Mouse (Mus musculus): ENCODE results near the gene Cmtr2. TPM values are rescaled to one million over a fixed set of nuclear protein-coding genes. Genes with fewer than 3 reads are reported as not detected.
A peak's percentile ranks its signal among the peaks of the same experiment; 100 is the strongest.

The Cmtr2 gene
- total RNA-seq (2021), result 1 to 10 TPM; 6.6 to 7.0 TPM
- long read RNA-seq, transcript Cmtr2-201 (2 exons, 3,545 nt), result major isoform, 6 of 7 reads
- long read RNA-seq, partial matches to known transcripts, result 0 of 7 reads
- long read RNA-seq, other reads (novel, unspliced or antisense), result 1 of 7 reads

DNA sequence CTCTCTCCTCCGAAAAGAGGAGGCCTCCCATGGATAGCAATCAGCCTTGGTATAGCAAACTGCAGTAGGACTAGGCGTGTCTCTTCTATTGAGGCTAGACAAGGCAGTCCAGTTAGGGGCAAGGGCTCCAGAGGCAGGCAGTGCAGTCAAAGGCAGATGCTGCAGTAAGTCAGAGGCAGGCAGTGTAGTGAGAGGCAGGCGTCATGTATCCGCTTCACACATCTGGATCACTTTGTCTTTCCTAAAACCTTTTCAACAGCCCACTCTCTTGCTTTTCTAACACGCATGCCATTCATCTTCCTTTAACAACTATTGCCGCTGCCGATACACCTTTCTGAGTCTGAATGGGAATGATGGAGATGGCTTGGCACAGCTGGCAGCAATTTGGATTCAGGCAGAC lies at the start of gene Cmtr2:
Gene Cmtr2 (plus strand): TSS at position 301 of the 400 bp plus-strand sequence.
- DNase-seq (ENCODE audit: low spot score in 2 of 2), result no peak

DNA sequence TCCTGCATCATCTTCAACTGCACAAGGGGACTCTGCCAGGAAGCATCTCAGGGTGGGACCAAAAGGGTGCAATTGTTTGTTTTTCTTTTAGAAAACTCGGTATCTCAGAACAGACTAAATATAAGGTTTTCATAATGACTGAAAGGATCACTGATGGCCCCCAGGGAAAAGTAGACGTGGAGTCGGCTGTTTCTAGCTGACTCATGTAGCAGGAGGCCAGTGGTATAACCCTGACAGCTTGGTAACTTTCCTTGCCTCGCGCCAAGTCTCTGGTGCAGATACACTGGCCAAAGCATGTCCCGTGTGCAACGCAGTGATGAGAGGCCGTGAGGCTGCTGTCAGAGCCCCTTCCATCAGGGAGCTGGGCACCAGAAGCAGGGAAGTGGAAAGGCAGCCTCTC lies 49.2 kb upstream of the Cmtr2 start:
- DNase-seq (ENCODE audit: low spot score in 2 of 2), result no peak

DNA sequence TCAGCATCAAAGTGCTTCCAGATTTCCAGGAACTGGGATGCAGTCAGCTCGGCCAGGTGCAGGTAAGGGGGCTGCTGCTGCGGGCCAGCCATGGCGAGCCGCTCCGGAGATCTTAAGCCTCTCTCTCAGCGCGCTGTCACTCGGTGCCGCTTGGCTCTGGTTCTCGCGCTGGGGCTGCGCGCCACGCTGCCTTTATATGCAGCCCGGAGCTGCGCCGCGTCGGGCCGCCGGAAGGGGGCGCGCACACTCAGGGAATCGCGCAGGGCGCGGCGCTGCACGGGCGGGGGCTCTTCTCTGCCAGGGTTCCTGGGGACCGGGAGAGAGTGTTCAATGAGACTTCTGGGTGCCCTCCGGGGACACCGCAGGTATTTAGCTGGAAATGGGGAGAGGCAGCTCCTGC lies 47.4 kb upstream of the Cmtr2 start, which contains the start of gene Calb2:
Gene Calb2 (minus strand): TSS at position 165 of the 400 bp plus-strand sequence.
- DNase-seq (ENCODE audit: low spot score in 2 of 2), result peak; percentile 23 to 71

DNA sequence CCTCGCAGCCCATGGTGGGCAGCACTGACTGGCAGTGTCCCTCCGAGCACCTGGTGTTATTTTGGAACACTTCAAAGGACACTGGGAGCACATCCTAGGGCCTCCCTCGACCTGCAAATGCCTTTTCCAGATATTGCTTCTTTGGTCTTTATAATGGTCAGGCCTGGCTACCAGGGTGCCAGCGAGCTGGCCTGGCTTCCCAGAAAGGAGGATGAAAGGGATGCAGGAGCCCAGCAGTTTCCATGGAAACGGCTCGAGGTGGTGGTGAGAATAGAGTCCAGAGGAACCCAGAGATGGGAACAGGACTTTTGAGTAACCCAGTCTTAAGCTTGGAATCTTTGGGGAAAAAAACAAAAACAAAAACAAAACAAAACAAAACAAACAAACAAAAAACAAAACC lies 43.3 kb upstream of the Cmtr2 start:
- no peak for DNase-seq (ENCODE audit: low spot score in 2 of 2)

DNA sequence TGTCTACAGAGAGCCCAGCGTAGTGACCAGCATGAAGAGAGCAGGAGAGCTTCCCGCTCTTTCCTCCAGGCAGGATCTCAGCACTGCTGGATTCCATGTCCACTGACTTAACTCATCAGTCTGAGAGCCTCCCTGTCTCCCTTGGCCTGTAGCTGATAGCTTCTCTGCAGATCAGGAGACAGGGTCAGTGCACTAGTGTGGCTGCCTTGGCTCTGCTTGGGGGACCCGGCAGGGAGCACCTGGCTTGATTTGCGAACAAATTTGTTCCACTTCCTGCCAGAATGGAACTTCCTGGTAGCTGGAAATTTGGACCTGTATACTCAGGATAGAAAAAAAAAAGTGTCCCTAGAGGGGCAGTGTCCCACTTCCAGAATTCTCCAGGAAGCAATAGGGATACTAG lies 40.6 kb upstream of the Cmtr2 start:
- no peak for DNase-seq (ENCODE audit: low spot score in 2 of 2)

DNA sequence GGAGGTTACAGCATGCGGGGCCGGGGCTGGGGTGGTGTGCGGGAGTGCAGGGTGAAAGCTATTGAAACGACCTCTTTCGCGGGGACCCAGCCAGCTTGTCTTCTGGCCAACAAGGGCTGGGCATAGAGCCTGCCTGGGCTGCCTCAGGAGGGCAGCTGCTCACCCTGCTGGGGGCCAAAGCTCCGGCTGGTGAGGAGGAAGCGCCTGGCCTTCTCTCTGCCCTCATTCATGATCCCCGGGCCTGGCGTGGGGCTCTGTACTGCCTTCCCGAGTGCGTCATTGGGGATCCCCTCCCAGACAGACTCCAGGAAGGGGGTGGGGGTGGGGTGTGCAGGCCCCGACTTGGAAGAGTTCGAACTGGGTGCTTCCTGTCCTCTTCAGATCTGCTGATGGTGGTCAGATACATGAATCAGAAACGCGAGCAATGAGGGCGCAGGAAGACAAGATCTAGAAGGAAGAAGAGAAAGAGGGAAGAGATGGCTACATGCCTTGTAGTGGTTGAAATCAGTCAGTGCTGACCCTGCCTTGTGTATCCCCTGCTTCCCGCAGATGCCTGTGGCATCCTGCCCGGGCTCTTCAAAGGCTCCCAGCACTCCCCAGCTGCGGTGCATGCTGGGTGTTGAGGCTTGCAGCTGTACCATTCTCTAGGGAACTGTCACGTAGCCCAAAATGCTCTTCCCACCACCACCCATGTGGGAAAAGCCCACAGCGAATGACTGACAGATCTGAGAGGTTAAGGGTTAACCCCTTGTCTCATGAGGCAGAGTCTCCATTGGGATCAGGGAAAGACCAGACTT lies 37.9 kb upstream of the Cmtr2 start:
- DNase-seq (ENCODE audit: low spot score in 2 of 2), result peak in 1 of 2 experiments; percentile 11

DNA sequence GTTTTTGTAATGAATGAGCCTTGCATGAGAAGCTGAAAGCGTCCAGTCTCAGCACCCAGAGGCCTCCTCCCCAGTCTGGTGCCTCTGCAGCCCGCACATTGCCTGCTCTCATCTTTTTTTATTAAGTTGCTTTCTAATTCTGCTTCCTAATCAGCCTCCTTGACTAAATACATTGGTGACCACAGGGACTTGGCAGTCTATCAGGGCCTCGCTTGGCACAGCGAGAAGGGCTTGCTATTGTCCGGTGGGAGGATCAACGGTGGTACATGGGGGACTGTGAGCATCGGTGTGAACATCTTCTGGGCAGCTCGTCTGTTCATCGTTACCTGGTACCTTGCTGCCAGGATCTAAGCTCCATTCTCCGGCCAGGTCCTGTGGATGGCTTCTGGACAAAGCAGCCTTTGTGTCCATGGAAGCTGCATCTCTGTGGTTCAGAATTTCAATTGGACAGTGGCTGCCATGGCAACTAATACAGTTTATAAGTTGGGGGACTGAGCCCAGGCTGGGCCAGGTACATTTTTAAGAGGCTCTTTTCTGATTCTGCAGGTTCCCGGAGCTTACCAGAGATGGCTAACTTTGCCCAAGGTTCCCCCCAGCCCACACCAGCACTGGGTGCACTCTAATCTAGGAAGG lies 32.6 kb upstream of the Cmtr2 start:
- no peak for DNase-seq (ENCODE audit: low spot score in 2 of 2)

DNA sequence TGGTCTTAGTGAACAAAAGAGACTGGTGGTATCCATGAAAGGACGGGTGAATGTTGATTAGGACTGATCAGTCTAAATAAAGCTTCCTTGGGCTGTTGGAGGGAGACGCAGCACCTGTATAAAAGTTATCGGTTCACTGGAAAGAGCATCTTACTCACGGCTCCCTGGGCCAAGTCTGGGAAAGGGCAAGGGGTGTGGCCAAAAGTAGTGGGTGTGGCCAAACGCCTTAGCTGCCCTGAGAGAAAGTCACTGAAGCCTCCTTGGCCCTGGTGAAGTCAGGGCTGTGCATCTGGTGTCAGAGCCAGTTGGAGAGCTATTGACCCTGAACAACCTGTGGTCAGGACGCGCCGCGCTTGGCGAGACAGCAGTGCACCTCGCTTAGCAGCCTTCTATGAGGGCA lies 31.7 kb upstream of the Cmtr2 start:
- no peak for DNase-seq (ENCODE audit: low spot score in 2 of 2)

DNA sequence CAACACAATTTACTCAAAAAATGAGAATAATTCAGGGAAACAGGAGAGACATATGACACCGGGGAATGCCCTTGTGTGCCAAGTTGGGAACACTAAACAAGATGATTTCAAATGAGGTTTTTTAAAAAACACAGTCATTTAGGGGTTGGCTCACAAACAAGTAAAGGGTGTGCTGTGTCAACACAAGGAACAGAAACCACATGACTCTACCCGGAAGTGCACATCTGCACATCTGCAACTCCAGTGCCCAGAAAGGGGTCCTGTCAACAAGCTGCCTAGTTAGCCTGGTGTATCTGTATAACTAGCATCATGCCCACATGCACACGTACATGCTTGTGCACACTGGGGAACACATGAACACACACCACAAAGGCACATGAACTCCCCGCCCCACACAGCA lies 29.9 kb upstream of the Cmtr2 start:
- DNase-seq (ENCODE audit: low spot score in 2 of 2), result no peak

DNA sequence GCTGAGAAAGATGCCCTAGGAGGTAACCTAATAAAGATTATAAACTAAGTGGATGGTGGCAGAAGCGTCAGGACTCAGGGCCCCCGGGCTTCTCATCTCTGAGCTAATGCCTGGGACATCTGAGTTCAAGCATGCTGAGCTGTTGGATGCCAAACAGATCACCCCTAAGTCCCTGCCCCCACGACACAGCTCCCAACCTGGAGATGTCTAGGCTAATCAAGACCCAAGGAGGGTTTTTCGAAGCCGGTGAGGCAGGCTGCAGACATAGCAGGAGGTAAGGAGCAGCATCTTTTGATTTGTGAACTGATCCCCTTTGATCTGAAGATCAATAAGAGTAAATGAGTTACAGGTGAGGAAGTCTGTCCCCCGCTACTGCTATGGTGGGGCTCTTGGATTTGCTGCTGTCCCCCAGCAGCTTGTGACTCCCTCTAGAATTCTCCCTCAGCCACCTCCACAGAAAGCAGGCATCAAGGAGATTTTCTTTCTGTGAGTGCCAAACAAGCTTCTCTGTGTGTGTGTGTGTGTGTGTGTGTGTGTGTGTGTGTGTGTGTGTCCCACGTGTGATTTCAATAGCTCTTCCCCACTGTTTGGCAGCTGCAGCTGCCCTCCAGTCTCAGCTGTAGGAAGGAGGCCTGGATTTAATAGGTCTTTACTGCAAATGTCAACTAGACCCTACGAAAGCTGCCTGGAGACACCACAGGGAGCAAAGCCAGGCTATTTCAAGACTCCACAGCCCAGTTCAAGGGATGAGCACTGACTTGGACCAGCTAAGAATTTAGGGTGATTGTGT lies 26.3 kb upstream of the Cmtr2 start:
- DNase-seq (ENCODE audit: low spot score in 2 of 2), result no peak

DNA sequence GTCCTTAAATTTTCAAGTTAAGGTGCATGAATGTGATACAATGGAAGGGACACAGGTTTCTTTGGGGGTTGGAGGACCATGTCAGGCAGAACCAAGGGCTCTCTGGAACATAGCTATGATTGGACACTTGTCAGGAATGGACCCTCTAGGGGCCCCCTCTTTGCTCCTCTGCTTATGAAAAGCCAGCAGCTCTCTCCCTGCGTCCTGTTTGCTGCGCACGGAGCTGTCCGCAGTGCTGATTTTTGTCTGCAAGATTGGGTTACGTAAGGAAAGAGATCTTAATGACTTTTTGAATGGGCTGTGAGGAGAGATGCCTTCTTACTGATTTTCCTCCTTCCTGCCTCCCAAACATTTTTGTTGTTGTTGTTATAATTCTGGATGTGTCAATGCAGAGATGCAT lies 18.8 kb upstream of the Cmtr2 start:
- DNase-seq (ENCODE audit: low spot score in 2 of 2), result no peak

DNA sequence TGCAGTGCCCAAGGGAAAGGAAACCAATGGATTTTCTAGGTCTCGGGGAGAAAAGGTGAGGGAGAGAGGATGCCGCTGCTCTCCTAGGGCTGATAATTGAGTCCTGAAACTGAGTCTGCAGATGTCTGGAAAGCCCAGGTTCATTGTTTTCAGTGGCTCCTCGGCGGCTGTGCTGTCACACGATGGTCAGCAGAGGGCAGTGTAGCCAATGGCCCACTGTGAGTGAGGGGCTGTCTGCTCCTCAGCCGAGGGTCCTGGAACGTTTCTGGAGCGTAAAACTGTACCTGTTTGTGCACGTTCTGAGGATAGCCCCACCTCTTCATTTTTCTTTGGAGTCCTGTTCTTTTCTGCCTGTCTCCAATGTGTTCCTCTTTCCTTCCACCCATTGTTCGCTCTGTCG lies 13.7 kb upstream of the Cmtr2 start:
- no peak for DNase-seq (ENCODE audit: low spot score in 2 of 2)

DNA sequence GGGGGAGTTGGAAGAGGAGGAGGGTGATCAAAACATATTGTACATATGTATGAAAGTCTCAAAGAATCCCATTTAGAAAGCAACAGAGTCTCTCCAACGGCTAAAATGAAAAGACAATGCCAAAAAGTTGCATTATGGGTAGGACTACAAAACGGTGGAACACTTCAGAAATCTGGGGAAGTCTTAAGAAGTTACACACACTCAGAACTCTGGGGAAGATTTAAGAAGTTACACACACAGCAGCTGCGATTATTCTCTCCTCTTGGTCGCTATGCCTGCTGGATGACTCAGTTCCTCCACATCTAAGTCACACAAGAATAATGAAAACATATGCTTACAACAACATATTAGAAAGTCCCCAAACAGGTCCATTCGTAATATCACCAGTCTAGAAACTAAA lies 788 bp downstream of the Cmtr2 start:
- no peak for DNase-seq (ENCODE audit: low spot score in 2 of 2)

DNA sequence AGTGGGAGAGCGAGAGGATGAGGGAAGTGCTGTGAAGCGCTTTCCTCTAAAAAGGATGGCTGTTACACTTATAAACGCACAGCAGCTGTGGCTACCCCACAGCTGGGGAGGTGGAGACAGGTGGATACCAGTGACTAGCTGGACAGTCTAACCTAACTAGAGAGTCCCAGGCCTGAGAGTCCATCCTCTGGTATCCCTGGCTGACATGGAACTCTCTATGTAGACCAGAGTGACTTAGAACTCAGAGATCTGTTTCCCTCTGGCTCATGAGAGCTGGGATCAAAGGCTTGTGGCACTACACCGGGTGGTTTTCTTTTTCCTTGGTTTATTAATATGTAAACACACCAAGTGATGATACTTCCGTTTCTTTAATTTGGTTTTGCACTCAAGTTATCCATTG lies 1.7 kb downstream of the Cmtr2 start:
- no peak for DNase-seq (ENCODE audit: low spot score in 2 of 2)

DNA sequence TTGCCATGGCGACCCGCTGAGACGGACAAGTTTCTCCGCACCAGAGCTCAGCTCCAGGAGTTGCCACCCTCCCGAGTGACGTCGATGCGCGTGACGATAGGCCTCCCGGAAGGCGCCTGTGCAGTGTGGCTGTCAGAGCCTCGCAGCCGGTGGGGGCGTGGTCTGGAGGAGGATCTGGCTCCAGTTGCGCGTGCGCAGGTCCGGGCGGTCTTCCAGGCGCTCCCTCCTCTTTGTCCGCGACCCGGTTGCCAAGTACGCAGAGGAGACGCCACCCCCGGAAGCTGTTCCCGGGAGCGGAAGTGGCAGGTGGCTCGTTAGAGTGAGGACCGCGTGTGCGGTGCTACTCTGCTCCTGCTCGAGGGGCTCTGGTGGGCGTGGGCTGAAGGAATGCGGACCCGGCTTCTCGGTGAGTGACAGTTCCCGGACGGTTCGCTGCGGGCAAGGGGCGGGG lies 2.2 kb downstream of the Cmtr2 start:
- peak; percentile 100 for DNase-seq (ENCODE audit: low spot score in 2 of 2)

DNA sequence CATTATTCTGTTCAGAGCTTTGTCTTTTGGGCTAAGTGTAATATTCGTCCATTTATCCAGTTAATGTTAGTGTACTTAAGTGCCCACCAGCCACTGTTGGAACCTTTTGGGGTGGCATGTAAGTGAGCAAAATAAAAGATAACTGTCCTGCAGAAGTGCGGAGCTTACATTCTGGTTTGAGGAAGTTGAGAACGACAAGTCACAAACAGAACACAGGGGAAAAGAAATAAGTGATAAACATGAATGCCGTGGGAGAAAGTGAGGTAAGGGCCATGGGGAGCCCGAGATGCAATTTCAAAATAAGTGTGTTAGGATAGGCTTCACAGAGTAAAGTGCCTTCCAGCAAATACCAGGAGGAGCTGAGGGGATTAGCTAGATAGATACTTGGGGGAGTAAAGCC lies 3.0 kb downstream of the Cmtr2 start:
- no peak for DNase-seq (ENCODE audit: low spot score in 2 of 2)

DNA sequence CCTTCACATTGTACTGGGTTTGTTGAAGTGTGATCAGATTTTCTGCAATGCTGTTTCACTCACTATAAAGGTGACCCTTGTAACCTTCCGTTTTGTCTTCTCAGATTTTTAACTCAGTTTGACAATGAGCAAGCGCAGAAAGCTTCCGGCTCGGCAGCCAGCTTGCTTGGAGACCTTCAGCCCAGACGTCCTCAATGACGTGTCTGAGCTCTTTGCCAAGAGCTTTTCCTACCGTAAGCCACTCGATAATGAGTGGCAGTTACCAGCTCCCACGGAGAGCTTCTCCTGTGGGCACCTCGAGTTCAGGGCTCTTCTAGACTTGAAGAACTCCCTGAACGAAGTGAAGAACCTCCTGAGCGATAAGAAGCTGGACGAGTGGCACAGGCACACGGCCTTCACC lies 5.5 kb downstream of the Cmtr2 start:
- DNase-seq (ENCODE audit: low spot score in 2 of 2), result no peak

DNA sequence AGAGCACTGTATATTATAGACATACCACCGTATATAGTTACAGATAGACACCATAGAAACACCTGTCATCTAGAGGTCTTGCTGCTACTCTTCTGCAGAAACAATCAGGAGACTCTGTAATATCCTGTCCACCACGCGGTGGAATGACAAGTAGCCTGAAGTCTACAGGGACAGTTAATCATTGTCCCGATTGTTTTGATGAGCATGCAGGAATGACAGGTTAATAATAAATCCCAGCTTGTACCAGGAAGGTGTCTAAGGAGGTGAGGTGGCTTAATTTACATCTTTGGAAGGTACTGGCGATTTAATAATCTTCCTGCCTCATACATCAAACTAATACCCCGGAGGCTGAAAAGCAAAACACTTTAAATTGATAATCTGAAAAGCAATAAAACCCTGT lies 15.3 kb downstream of the Cmtr2 start:
- DNase-seq (ENCODE audit: low spot score in 2 of 2), result no peak

DNA sequence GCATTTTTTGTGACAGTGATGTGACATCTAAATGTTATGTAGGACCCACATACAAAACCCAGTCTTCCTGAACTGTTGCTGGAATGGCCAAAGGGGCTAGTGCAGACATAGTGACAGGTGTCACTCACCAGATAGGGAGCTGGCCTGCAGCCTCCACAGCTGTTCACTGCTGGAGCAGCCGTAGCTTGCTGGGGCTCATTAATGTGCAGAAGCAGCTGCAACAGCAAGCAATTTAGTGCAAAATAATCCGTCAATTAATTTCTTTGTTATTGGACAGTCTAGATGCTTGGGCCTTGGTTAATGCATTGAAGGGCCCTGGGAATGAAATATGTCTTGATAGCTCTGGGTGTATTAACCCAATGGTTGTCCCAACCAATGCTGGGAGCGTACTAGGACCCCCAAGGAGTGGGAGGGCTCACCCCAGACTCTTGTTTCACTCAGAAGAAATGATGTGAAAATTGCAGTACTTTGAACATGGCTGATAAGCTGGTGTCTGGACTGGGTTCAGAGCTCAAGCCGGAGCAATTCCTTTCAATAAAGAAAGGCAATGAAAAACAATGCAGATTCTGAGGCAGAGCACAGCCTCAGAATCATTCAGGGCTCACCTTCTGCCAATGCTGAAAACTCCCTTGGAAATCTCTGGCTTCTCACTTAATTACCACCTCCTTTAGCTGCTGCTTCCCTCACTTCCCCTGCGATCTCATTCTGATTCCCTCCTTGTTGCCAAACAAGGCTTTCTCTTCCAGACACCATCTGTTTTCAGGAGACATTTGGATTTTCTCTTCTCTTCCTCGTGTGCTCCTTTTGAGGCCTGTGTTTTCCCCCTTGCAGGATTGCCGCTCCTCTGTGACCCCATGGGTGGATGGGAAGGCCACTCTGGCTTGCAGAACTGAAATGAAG lies 27.1 kb downstream of the Cmtr2 start:
- no peak for DNase-seq (ENCODE audit: low spot score in 2 of 2)

DNA sequence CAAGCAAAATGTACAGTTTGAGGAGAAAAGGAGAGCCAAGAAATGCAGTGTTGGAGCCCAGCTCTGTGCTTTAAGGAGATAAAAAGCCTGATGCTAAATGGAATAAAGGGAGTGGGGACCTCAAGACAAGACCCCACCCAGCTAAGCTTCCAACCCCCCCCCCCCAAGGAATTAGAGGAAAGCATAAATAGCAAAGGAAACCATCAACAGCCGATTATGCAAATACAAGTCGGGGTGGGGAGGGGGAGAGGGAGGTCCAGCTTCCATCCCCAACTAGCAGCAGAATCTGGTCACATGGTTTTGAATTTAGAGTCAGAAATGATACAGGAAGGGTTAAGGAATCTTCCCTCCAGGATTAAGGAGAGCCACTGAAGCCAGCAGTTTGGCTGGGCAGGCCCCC lies 29.1 kb downstream of the Cmtr2 start:
- no peak for DNase-seq (ENCODE audit: low spot score in 2 of 2)

DNA sequence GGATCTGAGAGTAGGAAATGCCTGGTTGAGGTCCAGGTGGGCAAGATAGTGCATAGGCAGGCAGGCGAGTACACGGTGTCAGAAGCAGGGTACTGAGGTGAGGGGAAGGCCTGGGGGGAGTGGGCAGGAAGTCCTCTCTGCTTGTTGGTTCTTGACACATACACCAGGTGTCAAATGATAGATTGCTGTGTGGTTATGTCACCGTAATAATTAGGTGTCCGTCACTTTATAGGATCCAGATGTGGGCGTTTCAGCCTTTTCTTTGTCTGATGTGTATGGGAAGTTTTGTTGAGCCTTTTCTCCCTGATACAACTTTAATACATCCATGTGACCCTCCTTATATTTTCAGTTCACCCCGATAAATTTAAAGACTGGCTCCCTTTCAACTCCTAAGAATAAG lies 31.8 kb downstream of the Cmtr2 start:
- no peak for DNase-seq (ENCODE audit: low spot score in 2 of 2)

Measured in layer of hippocampus, adult 18-20 months (tissue).